Mouse (Mus musculus): Measurements from ENCODE around the gene Cnmd. TPM values are rescaled to one million over a fixed set of nuclear protein-coding genes. Genes with fewer than 3 reads are reported as not detected.

Cnmd gene
- polyA plus RNA-seq, 1 experiment from 2014 or later = 200 TPM

DNA sequence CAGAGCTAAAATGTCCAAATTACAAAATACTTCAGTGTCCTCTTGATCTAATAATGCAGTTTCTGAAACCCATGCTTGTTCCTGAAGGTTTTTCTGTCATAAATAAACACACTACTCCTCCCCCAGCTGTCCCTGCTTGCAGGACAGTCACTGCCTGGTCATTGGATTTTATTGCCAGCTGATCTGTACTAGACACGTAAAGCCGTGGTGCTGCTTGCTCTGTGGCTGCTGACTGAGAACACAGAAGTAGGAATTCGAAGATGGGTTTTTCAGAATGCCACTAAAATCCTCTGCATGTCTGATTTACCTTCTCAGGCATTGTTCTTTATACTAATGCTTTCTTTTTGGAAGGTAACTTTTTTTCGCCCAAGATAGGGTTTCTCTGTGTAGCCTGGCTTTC lies 25.2 kb downstream of the Cnmd start:
- no peak overlapping the region for H3K4me2 ChIP-seq (replicated peaks)
- 47% methylated on average over 4 of the region's 4 CpGs for WGBS
- H3K27me3 ChIP-seq = no peaks in the 10 kb centered on the region
- ATAC-seq (ENCODE audit: low FRiP score, low read depth) = no peak
- H3K4me3 ChIP-seq = no peak overlapping the region
- H3K9me3 ChIP-seq = no peaks in the 10 kb centered on the region
- no peak overlapping the region for H3K9ac ChIP-seq
- H3K36me3 ChIP-seq = peaks cover 12% of the 10 kb centered on the region; the same call in 1 of the 2 replicates
- H3K27ac ChIP-seq = no peak overlapping the region
- H3K4me1 ChIP-seq = no peaks in the 10 kb centered on the region

DNA sequence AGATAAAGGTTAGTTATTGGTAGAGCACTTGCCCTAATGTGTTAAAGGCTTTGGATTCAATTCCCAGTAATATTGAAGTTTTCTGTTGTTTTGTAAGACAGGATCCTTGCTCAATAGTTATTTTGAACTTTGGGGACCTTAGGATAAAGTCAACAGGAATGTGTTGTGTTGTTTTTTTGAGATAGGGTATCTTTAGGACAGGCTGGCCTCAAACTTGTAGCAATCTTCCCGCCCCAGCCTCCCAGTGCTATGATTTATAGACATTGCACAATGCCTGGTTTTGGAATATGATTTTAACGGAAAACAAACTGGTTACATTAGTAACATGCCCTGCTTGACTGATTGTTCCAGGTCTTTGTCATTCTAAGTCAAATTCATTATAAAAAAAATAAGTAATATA lies 28.8 kb downstream of the Cnmd start:
- Histone ChIP-seq H3K27me3 (no peaks in the 10 kb centered on the region), H3K27ac (no peak overlapping the region), H3K9ac (no peak overlapping the region), H3K36me3 (peaks cover 39% of the 10 kb centered on the region), H3K9me3 (no peaks in the 10 kb centered on the region), H3K4me2 (replicated peaks) (no peak overlapping the region), H3K4me3 (no peak overlapping the region), H3K4me1 (no peaks in the 10 kb centered on the region)
- 86% methylated on average over 2 of the region's 2 CpGs for WGBS
- ATAC-seq (ENCODE audit: low FRiP score, low read depth) = no peak

DNA sequence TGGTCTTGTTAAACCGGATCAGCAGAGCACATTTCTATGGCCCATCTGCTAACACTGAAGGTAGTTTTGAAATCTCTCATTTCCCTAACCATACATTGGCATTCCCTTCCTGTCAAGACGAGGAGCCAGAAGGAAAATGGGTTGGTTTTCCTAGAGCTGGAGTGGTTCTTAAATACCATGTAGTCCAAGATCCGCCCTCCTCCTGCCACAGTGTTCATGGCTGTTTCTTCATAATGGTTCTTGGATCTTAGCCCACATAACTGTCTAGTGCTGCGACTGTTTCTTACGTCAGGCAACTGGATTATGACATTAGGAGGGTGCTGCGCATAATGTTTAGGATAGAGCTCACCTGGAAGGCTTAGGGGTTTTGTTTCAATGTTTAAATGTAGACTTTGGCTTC lies 29.6 kb downstream of the Cnmd start:
- Histone ChIP-seq H3K4me1 (no peaks in the 10 kb centered on the region), H3K4me2 (replicated peaks) (no peak overlapping the region), H3K9me3 (no peaks in the 10 kb centered on the region), H3K27ac (no peak overlapping the region), H3K36me3 (peaks cover 46% of the 10 kb centered on the region), H3K27me3 (no peaks in the 10 kb centered on the region), H3K9ac (no peak overlapping the region), H3K4me3 (no peak overlapping the region)
- 85% methylated on average over 6 of the region's 6 CpGs for WGBS
- no peak for ATAC-seq (ENCODE audit: low FRiP score, low read depth)

DNA sequence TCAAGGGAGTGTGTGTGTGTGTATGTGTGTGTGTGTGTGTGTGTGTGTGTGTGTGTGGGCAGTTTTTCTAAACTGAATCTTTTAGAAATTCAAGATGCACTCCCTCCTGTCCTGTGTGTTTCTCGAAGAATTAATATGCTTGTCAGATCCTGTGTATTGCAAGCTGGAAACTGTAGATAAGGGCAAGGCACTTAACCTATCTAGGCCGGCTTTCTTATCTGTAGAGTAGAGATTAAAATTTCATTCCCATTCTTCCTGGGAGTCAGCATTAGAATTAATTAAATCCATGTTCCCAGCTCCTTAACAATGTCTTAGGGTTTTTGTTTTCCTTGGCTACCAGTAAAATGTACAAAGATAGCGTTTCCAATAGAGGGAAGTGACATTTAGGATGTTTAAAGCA lies 40.8 kb downstream of the Cnmd start:
- no peak for ATAC-seq (ENCODE audit: low FRiP score, low read depth)
- H3K27ac ChIP-seq = no peak overlapping the region
- no peak overlapping the region for H3K4me3 ChIP-seq
- H3K36me3 ChIP-seq = peaks cover 71% of the 10 kb centered on the region
- H3K9me3 ChIP-seq = no peaks in the 10 kb centered on the region
- no peak overlapping the region for H3K9ac ChIP-seq
- H3K4me1 ChIP-seq = no peaks in the 10 kb centered on the region
- H3K4me2 ChIP-seq (replicated peaks) = no peak overlapping the region
- H3K27me3 ChIP-seq = no peaks in the 10 kb centered on the region
- WGBS = 92% methylated on average over 3 of the region's 3 CpGs

DNA sequence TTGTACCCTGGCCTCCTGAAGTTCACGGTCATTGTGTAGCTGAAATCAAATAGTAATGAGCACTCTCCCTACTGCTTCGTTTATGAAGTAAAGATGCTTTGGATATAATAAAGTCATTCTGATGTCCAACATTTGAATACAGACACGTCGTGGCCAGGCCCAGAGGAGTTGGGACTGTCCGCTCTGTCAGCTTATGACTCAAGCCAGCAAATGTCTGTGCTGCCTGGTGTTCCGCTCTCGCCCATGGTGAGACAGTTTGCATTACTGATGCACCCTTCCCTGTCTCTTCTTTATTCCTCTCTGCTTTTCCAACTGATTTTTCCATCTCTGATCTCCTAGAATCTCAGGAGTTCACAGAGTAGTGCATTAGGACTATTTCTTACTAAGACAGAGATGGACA lies 42.2 kb downstream of the Cnmd start:
- H3K36me3 ChIP-seq = peaks cover 67% of the 10 kb centered on the region
- 97% methylated on average over 7 of the region's 7 CpGs for WGBS

DNA sequence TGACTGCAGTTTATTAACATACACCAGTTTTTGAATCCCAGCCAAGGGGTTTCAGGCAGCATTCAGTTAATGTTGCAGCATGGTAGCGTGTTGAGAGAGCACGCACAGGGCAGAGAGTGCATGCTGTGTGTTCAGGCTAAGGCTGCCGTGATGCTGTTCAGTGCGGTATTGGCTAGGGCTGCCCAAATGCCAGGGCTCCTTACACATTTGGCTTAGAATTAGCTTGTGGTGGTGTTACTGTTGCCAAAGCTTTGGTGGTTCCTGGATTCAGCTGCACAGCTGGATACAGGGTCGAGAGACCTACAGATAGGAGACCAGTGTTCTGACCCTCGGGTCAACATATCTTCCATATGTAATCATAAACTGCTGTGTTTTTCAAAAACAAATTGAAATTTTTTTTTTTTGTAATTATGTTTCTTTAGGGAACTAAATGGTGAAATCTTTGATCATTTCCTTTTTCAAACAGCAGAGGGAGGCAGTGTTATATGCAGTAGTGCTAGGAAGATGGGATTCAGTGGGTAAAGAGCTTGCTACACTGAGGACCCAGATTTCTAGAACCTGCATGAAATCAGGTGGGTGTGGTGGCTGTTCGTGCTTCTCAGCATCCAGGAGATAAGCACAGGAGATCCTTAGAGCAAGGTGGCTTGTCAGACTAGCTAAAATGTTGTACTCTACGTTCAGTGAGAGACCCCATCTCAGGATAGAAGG lies 44.7 kb downstream of the Cnmd start:
- Histone ChIP-seq H3K36me3 (peaks cover 72% of the 10 kb centered on the region), H3K27me3 (no peaks in the 10 kb centered on the region), H3K9ac (no peak overlapping the region), H3K4me3 (no peak overlapping the region), H3K4me1 (no peaks in the 10 kb centered on the region), H3K27ac (no peak overlapping the region), H3K9me3 (no peaks in the 10 kb centered on the region), H3K4me2 (replicated peaks) (no peak overlapping the region)
- ATAC-seq (ENCODE audit: low FRiP score, low read depth) = no peak
- WGBS = 87% methylated on average over 8 of the region's 8 CpGs

More for the DNA sequence above, 42.2 kb downstream of the Cnmd start:
- ATAC-seq (ENCODE audit: low FRiP score, low read depth) = no peak
- no peak overlapping the region for H3K4me3 ChIP-seq
- H3K9ac ChIP-seq = no peak overlapping the region
- H3K27ac ChIP-seq = no peak overlapping the region
- H3K9me3 ChIP-seq = no peaks in the 10 kb centered on the region
- no peaks in the 10 kb centered on the region for H3K4me1 ChIP-seq
- no peak overlapping the region for H3K4me2 ChIP-seq (replicated peaks)
- no peaks in the 10 kb centered on the region for H3K27me3 ChIP-seq

DNA sequence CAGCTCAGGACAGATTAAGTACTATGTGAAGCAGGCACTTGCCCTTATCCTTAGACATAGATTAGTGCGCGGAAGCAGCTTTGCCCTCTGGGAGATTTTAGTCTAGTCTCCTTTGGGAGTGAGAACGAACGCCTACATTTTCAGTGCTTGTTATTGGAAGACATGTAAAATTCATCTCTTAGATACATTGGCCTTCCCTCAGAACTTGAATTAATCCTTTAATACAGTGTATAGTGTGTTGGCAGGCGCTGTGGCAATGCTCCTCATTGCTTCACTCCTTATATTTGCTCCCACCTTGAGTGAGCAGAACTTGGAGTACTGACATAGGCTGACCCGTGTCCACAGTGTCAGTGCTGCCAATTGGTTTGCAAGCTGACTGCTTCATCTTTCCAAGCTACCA lies 53.7 kb downstream of the Cnmd start:
- Histone ChIP-seq H3K4me1 (no peaks in the 10 kb centered on the region), H3K4me2 (replicated peaks) (no peak overlapping the region), H3K4me3 (no peak overlapping the region), H3K9ac (no peak overlapping the region), H3K27me3 (no peaks in the 10 kb centered on the region), H3K36me3 (peaks cover 82% of the 10 kb centered on the region), H3K9me3 (no peaks in the 10 kb centered on the region), H3K27ac (no peak overlapping the region)
- no peak for ATAC-seq (ENCODE audit: low FRiP score, low read depth)
- WGBS = 92% methylated on average over 6 of the region's 6 CpGs

DNA sequence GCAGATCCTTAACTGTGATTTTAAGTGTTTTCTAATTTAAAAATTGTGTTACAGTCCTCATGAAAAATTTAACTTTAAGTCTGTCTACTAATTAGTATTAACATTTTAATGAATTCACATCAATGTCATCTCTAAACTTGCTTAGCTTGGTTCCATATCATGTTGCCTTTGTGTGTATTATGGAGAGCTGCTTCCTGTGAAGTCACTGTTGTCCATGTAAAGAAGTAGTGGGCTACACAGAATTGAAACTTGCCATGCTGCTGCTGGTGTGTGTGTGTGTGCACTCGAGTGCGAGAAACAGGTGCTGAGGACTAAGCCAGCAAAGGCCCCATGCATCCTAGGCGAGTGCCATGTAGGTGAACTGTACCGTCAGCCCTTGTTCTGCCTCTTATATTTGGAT lies 54.6 kb downstream of the Cnmd start:
- Histone ChIP-seq H3K27me3 (no peaks in the 10 kb centered on the region), H3K4me3 (no peak overlapping the region), H3K9me3 (no peaks in the 10 kb centered on the region), H3K9ac (no peak overlapping the region), H3K27ac (no peak overlapping the region), H3K36me3 (peaks cover 80% of the 10 kb centered on the region), H3K4me1 (no peaks in the 10 kb centered on the region), H3K4me2 (replicated peaks) (no peak overlapping the region)
- no peak for ATAC-seq (ENCODE audit: low FRiP score, low read depth)
- 92% methylated on average over 4 of the region's 4 CpGs for WGBS

DNA sequence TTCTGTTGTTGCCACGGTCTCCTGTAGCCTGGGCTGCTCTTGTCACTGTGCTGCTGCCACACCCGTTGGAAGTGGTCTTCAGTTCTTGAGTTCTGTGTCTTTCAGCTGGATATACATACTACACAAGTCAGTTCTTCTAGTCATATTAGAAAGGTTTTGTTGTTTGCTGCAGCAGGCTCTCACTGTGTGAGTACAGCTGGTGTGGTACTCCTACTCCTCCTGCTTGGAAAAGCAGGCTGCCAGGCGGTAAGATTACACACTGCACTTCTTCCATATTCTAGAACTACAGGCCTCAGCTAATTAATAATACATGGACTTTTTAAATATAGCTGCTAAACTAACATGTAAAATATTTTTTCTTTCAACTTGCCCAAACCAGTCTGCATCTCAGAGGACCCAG lies 55.1 kb downstream of the Cnmd start:
- no peak overlapping the region for H3K27ac ChIP-seq
- H3K4me3 ChIP-seq = no peak overlapping the region
- H3K9ac ChIP-seq = no peak overlapping the region
- no peaks in the 10 kb centered on the region for H3K4me1 ChIP-seq
- H3K9me3 ChIP-seq = no peaks in the 10 kb centered on the region
- H3K36me3 ChIP-seq = peaks cover 81% of the 10 kb centered on the region
- 91% methylated on average over 3 of the region's 3 CpGs for WGBS
- H3K4me2 ChIP-seq (replicated peaks) = no peak overlapping the region
- no peaks in the 10 kb centered on the region for H3K27me3 ChIP-seq
- ATAC-seq (ENCODE audit: low FRiP score, low read depth) = no peak

DNA sequence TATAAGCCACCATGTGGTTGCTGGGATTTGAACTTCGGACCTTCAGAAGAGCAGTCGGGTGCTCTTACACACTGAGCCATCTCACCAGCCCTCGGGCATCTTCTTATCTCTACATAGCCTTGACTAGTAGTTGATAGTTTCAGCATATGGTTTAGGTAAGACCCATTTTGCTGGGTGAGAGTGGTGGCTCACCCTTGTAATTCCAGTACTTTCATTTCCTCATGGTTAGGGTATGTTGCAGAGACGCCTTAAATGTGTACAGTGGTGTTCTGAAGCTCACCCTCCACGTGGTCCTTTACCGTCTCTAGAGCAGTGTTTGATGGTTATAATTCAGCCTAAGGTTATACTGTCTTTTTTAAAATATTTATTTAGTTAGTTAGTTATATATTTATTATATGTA lies 55.6 kb downstream of the Cnmd start:
- Histone ChIP-seq H3K4me2 (replicated peaks) (no peak overlapping the region), H3K4me1 (no peaks in the 10 kb centered on the region), H3K36me3 (peaks cover 82% of the 10 kb centered on the region), H3K27ac (no peak overlapping the region), H3K27me3 (no peaks in the 10 kb centered on the region), H3K4me3 (no peak overlapping the region), H3K9ac (no peak overlapping the region), H3K9me3 (no peaks in the 10 kb centered on the region)
- ATAC-seq (ENCODE audit: low FRiP score, low read depth) = no peak
- 92% methylated on average over 6 of the region's 6 CpGs for WGBS

DNA sequence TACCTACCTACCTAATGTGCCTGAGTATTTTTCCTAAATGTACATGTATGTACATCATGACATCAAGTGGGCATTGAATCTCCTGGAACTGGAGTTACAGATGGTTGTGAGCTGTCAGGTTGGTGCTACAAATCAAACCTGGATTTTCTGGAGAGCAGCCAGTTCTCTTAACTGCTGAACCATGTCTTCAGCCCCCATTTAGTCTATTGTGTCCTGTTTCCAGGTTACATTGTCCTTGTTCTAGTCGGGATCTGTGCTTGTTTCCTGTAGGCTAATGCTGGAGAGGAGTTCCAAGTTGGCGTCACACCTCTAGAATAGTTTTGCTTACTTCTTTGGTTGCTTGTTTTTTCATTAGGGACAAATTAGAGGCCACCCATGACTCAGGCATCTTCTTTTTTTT lies 56.1 kb downstream of the Cnmd start:
- Histone ChIP-seq H3K36me3 (peaks cover 82% of the 10 kb centered on the region), H3K9me3 (no peaks in the 10 kb centered on the region), H3K4me1 (no peaks in the 10 kb centered on the region), H3K27ac (no peak overlapping the region), H3K4me3 (no peak overlapping the region), H3K4me2 (replicated peaks) (no peak overlapping the region), H3K9ac (no peak overlapping the region), H3K27me3 (no peaks in the 10 kb centered on the region)
- no peak for ATAC-seq (ENCODE audit: low FRiP score, low read depth)
- 87% methylated on average over 2 of the region's 2 CpGs for WGBS

DNA sequence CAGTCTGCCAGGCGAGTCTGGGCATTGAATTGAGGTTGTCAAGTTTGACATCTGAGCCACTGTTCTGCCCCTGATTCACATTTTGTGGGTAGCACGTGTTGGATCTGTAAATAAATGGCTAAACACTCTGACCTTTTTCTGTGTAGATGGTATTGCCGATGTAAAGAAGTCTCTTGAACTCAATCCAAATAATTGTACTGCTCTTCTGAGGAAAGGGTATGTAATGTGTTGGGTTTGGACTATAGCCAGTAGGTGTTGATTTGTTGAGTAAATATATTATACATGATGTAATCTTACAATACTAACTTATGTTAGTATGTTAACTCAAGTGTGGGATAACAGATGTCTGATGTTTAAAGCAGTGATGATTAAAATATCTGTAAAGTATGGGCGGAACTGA lies 65.4 kb downstream of the Cnmd start:
- H3K4me1 ChIP-seq = no peaks in the 10 kb centered on the region
- no peak for ATAC-seq (ENCODE audit: low FRiP score, low read depth)
- H3K36me3 ChIP-seq = peaks cover 64% of the 10 kb centered on the region
- WGBS = 81% methylated on average over 4 of the region's 4 CpGs
- H3K9me3 ChIP-seq = no peaks in the 10 kb centered on the region
- H3K9ac ChIP-seq = no peak overlapping the region
- no peaks in the 10 kb centered on the region for H3K27me3 ChIP-seq
- no peak overlapping the region for H3K27ac ChIP-seq
- no peak overlapping the region for H3K4me3 ChIP-seq
- no peak overlapping the region for H3K4me2 ChIP-seq (replicated peaks)

DNA sequence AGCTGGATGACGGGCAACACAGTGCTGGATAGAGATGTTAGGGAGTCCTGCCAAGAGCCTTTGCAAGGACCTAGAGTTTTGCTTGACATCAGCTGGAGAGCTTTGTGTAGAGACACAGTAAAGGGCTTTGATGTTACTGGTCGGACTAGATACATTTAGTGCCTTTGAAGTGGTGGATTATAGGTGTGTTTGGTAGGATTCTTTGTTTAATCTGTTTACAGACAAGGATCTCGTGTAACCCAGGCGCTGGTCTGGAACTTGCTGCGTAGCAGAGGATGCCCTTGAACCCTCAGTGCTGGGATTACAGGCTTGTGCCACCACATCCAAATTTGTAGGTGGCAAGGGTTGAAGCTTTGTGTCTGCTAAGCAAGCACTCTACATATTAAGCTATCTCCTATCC lies 67.9 kb downstream of the Cnmd start:
- Histone ChIP-seq H3K9ac (no peak overlapping the region), H3K36me3 (peaks cover 44% of the 10 kb centered on the region), H3K4me1 (peaks cover 5% of the 10 kb centered on the region), H3K9me3 (no peaks in the 10 kb centered on the region), H3K4me2 (replicated peaks) (no peak overlapping the region), H3K4me3 (no peak overlapping the region), H3K27me3 (no peaks in the 10 kb centered on the region), H3K27ac (no peak overlapping the region)
- WGBS = 86% methylated on average over 5 of the region's 5 CpGs
- ATAC-seq (ENCODE audit: low FRiP score, low read depth) = no peak

Data from limb, embryonic 13.5 days (tissue).